Mouse (Mus musculus) liver, adult 10 weeks (tissue): ENCODE data around the gene Vmn2r120. TPM values are rescaled to one million over a fixed set of nuclear protein-coding genes. Genes with fewer than 3 reads are reported as not detected.

Experiments used
- polyA plus RNA-seq: library from polyadenylated mRNA; stranded (reverse); fragments of 350-450 nt; fragmentation: Illumina TruSeq; extraction: RNeasy Lipid Tissue Mini Kit (QIAGEN cat#74804); gene quantifications from one replicate; pipeline ENCODE4 v1.2.3, GENCODE M21; 2014; ENCODE audit warnings: low read depth, low replicate concordance

Vmn2r120 gene
- polyA plus RNA-seq, result not detected

GRCm38 (mm10) chr17:57545405-57545804 is at the start of gene Vmn2r120:
Gene Vmn2r120, minus strand, starts transcription at chr17:57545505.

Other genes starting within 250 kb of the Vmn2r120 start
- 11.6 TPM for gene Adgre1, start 186.8 kb downstream of the Vmn2r120 start, polyA plus RNA-seq
- gene Gm21834, start 196.7 kb upstream of the Vmn2r120 start, polyA plus RNA-seq, result not detected
- not detected for gene Cntnap5c, start 224.1 kb upstream of the Vmn2r120 start, polyA plus RNA-seq